Comparison of ENCODE assay signal across 26 mouse cellular contexts in genomic region chr17:72278296-72278695, GRCm38 (mm10).
DNase-seq lines count a peak whose midpoint lies in the region; ATAC-seq and TF ChIP-seq lines count a peak whose summit lies in the region.
"Had no signal": no experiment of that assay in that cellular context is flagged by ENCODE, and none has a peak within 500 bp of the region (broad histone marks: within the 10 kb centered on the region; RNA-seq: fewer than 3 reads in every experiment).

No protein-coding gene starts in this region.

- no peaks in the 10 kb centered on the region for H3K36me3 ChIP-seq in hindbrain, postnatal 0 days (ENCODE audit: insufficient read depth, low read length)
- H3K36me3 ChIP-seq in hindbrain, embryonic 16.5 days (ENCODE audit: control insufficient read depth, insufficient read depth, low read length), result no peaks in the 10 kb centered on the region
- no peaks in the 10 kb centered on the region for H3K36me3 ChIP-seq in CH12.LX (replicated peaks in 1 of 2; ENCODE audit: control insufficient read depth in 1 of 2, insufficient read depth in 1 of 2, low read length in 1 of 2)
- H3K36me3 ChIP-seq: heart, embryonic 12.5 days; limb, embryonic 12.5 days; midbrain, embryonic 12.5 days; neural tube, embryonic 15.5 days had no signal

- H3K4me3 ChIP-seq in hindbrain, postnatal 0 days (ENCODE audit: low read length), result no peak overlapping the region
- no peak overlapping the region for H3K4me3 ChIP-seq in hindbrain, embryonic 16.5 days (ENCODE audit: low read length)
- no peak overlapping the region for H3K4me3 ChIP-seq in CH12.LX (replicated peaks in 1 of 3; ENCODE audit: low read depth in 2 of 3, low read length in 2 of 3, poor library complexity in 1 of 3)
- H3K4me3 ChIP-seq in lung, adult 2 months (replicated peaks; ENCODE audit: extremely low read depth, low read depth, low read length), result no peak overlapping the region
- H3K4me3 ChIP-seq: forebrain, embryonic 13.5 days; heart, embryonic 12.5 days; left cerebral cortex, adult 2 months; limb, embryonic 12.5 days; megakaryocyte, embryonic 14.5 days; midbrain, embryonic 12.5 days; neural tube, embryonic 15.5 days had no signal

- no peaks in the 10 kb centered on the region for H3K9me3 ChIP-seq in hindbrain, postnatal 0 days (ENCODE audit: low read length)
- H3K9me3 ChIP-seq in hindbrain, embryonic 16.5 days (ENCODE audit: control insufficient read depth, low read length), result peaks cover 9% of the 10 kb centered on the region
- peaks cover 17% of the 10 kb centered on the region for H3K9me3 ChIP-seq in CH12.LX (replicated peaks; ENCODE audit: low read length)
- H3K9me3 ChIP-seq: midbrain, embryonic 12.5 days; neural tube, embryonic 15.5 days had no signal

- no peaks in the 10 kb centered on the region for H3K27me3 ChIP-seq in hindbrain, postnatal 0 days (ENCODE audit: insufficient read depth, low read length)
- no peaks in the 10 kb centered on the region; the same call in 1 of the 2 replicates for H3K27me3 ChIP-seq in hindbrain, embryonic 16.5 days (replicated peaks; ENCODE audit: control insufficient read depth, insufficient read depth, low read length)
- H3K27me3 ChIP-seq in CH12.LX (replicated peaks), result no peaks in the 10 kb centered on the region
- H3K27me3 ChIP-seq: forebrain, embryonic 13.5 days; heart, embryonic 12.5 days; limb, embryonic 12.5 days; megakaryocyte, embryonic 14.5 days; midbrain, embryonic 12.5 days; neural tube, embryonic 15.5 days had no signal

- no peak overlapping the region for H3K9ac ChIP-seq in hindbrain, postnatal 0 days (replicated peaks; ENCODE audit: low read length)
- no peak overlapping the region for H3K9ac ChIP-seq in hindbrain, embryonic 16.5 days (ENCODE audit: low read depth, low read length)
- H3K9ac ChIP-seq in CH12.LX (ENCODE audit: insufficient read depth, low read depth), result no peak overlapping the region
- H3K9ac ChIP-seq: forebrain, embryonic 13.5 days; heart, embryonic 12.5 days; hindbrain, embryonic 14.5 days; limb, embryonic 12.5 days; midbrain, embryonic 12.5 days; neural tube, embryonic 15.5 days had no signal

- H3K4me2 ChIP-seq in hindbrain, postnatal 0 days (ENCODE audit: low read depth, low read length), result no peak overlapping the region
- no peak overlapping the region for H3K4me2 ChIP-seq in hindbrain, embryonic 16.5 days (ENCODE audit: low read length)
- H3K4me2 ChIP-seq in CH12.LX (ENCODE audit: insufficient read depth, low read depth, poor library complexity, severe bottlenecking), result no peak overlapping the region
- H3K4me2 ChIP-seq: forebrain, embryonic 13.5 days; heart, embryonic 12.5 days; hindbrain, embryonic 14.5 days; limb, embryonic 12.5 days; midbrain, embryonic 12.5 days; neural tube, embryonic 15.5 days had no signal

- dilution Hi-C loops in CH12.LX (cut with MboI; ENCODE audit: extremely low pct_ligation_motif_present, extremely low pct_unique_long_range_greater_than_20kb, low sequenced_read_pairs), result no loop called here

- no peaks in the 10 kb centered on the region for H3K79me2 ChIP-seq in CH12.LX (replicated peaks; ENCODE audit: control insufficient read depth, extremely low read depth, insufficient read depth, poor library complexity, severe bottlenecking)

- TF ChIP-seq RAD21 in CH12.LX (IDR thresholded peaks at IDR 0.05; ENCODE audit: low read depth, low read length), result peak; percentile 40

- 0 out of 2 replicates have a peak, but pooled peaks have one; percentile 15 for TF ChIP-seq CTCF in hindbrain, postnatal 0 days (IDR thresholded peaks at IDR 0.05; ENCODE audit: low read depth)
- TF ChIP-seq CTCF in CH12.LX (conservative IDR thresholded peaks at IDR 0.05 in 1 of 2, IDR thresholded peaks at IDR 0.05 in 1 of 2; ENCODE audit: low read depth in 2 of 2, low read length in 2 of 2), result peak; percentile 16 to 42; a peak in 2 of 4 replicates
- TF ChIP-seq CTCF in lung, adult 2 months (IDR thresholded peaks at IDR 0.05; ENCODE audit: insufficient read depth, low read length), result no peak

- DNase-seq in hindbrain, postnatal 0 days (ENCODE audit: low spot score), result no peak
- no peak for DNase-seq in CH12.LX (ENCODE audit: extremely low read depth)
- DNase-seq in ES-CJ7 (ENCODE audit: low read depth, low spot score), result peak; percentile 34
- DNase-seq in ZHBTc4 (ENCODE audit: low read depth, low spot score), result peak; percentile 49
- DNase-seq in neural tube, embryonic 10.5 days (ENCODE audit: extremely low spot score, low spot score), result no peak
- no peak for DNase-seq in lung, adult 2 months
- DNase-seq: adrenal gland, postnatal 10 days; cerebellum, adult 8-10 months; cerebellum, postnatal 36 days; gastrocnemius, postnatal 10 days; kidney, adult 8-10 months; kidney, postnatal 10 days; lung, postnatal 4 days; right cerebral cortex, postnatal 25 days; thymus, adult 18-20 months; thymus, postnatal 36 days had no signal

- no peak for ATAC-seq in hindbrain, postnatal 0 days
- ATAC-seq in hindbrain, embryonic 16.5 days, result no peak
- ATAC-seq: forebrain, embryonic 13.5 days; lung, postnatal 0 days had no signal

- no peak for TF ChIP-seq POLR2A in CH12.LX (IDR thresholded peaks at IDR 0.05; ENCODE audit: low read depth, low read length)
- no peak for TF ChIP-seq POLR2A in lung, adult 2 months (IDR thresholded peaks at IDR 0.05; ENCODE audit: borderline replicate concordance, extremely low read depth, low read depth, low read length)

- no peaks in the 10 kb centered on the region for H3K4me1 ChIP-seq in hindbrain, postnatal 0 days (ENCODE audit: insufficient read depth, low read length)
- H3K4me1 ChIP-seq in hindbrain, embryonic 16.5 days (ENCODE audit: control insufficient read depth, insufficient read depth, low read depth, low read length), result no peaks in the 10 kb centered on the region
- H3K4me1 ChIP-seq in CH12.LX (ENCODE audit: control insufficient read depth in 1 of 2, insufficient read depth in 2 of 2), result peaks cover 14 to 49% of the 10 kb centered on the region in 2 experiments
- no peaks in the 10 kb centered on the region for H3K4me1 ChIP-seq in lung, adult 2 months (ENCODE audit: control insufficient read depth, insufficient read depth, low read length)
- H3K4me1 ChIP-seq: forebrain, embryonic 13.5 days; limb, embryonic 12.5 days; megakaryocyte, embryonic 14.5 days; midbrain, embryonic 12.5 days; neural tube, embryonic 15.5 days had no signal

- in situ Hi-C loops in CH12.LX (cut with MboI; ENCODE audit: low pct_ligation_motif_present, low pct_unique_long_range_greater_than_20kb, low sequenced_read_pairs), result no loop called here

- no peak for TF ChIP-seq EP300 in CH12.LX (IDR thresholded peaks at IDR 0.05; ENCODE audit: low read length)

- no peak overlapping the region for H3K27ac ChIP-seq in hindbrain, postnatal 0 days
- H3K27ac ChIP-seq in hindbrain, embryonic 16.5 days (ENCODE audit: low read depth, low read length), result no peak overlapping the region
- H3K27ac ChIP-seq in CH12.LX (ENCODE audit: insufficient read depth, low read depth), result no peak overlapping the region; the same call in 1 of the 2 replicates
- H3K27ac ChIP-seq: forebrain, embryonic 13.5 days; hindbrain, embryonic 14.5 days; left cerebral cortex, adult 2 months; limb, embryonic 12.5 days; midbrain, embryonic 12.5 days; neural tube, embryonic 15.5 days had no signal

TF ChIP-seq in CH12.LX, 34 proteins besides CTCF, POLR2A, EP300 and RAD21:
- TF ChIP-seq NRF1 (IDR thresholded peaks at IDR 0.05; ENCODE audit: low read depth, low read length) (no peak), SMC3 (IDR thresholded peaks at IDR 0.05; ENCODE audit: low read depth, low read length) (peak; percentile 22), MEF2A (IDR thresholded peaks at IDR 0.05; ENCODE audit: borderline replicate concordance, low read depth, low read length) (no peak)
TF ChIP-seq in CH12.LX: peak in this region for 1.

Comparison
In these comparisons a context has a peak if more than half of its experiments do, and no peak if none do; other contexts are left out.
1. DNase-seq: peak in ES-CJ7 (single experiment) and ZHBTc4 (single experiment); none in hindbrain, postnatal 0 days (single experiment), CH12.LX (single experiment), neural tube, embryonic 10.5 days (single experiment) and lung, adult 2 months (single experiment).